Mouse (Mus musculus): Measurements from ENCODE around the gene Snrnp70. TPM values are rescaled to one million over a fixed set of nuclear protein-coding genes. Genes with fewer than 3 reads are reported as not detected.

Snrnp70 gene
- polyA plus RNA-seq, 1 experiment from 2014 or later: 85.3 TPM

- 0 out of 2 replicates have a peak overlapping the region, but pooled peaks have one; percentile 11 for H3K27ac ChIP-seq (ENCODE audit: low read length)
- H3K27me3 ChIP-seq (replicated peaks; ENCODE audit: insufficient read depth, low read length): no peaks in the 10 kb centered on the region
- H3K9ac ChIP-seq (replicated peaks; ENCODE audit: low read depth): no peak overlapping the region
- H3K9me3 ChIP-seq (ENCODE audit: low read length): no peaks in the 10 kb centered on the region
- ATAC-seq (peak; percentile 9), DNase-seq (ENCODE audit: low spot score) (peak; percentile 57)
- peak overlapping the region; percentile 87 for H3K4me2 ChIP-seq (replicated peaks; ENCODE audit: low read depth, low read length)
- TF ChIP-seq CTCF (IDR thresholded peaks at IDR 0.05) (no peak), EP300 (IDR thresholded peaks at IDR 0.05) (no peak)
- 2% methylated on average over 14 of the region's 14 CpGs for WGBS
- H3K4me3 ChIP-seq (ENCODE audit: low read depth, low read length): no peak overlapping the region
- no peaks in the 10 kb centered on the region for H3K36me3 ChIP-seq (ENCODE audit: insufficient read depth, low read length)
- H3K4me1 ChIP-seq (ENCODE audit: insufficient read depth, low read depth, low read length): peaks cover 14% of the 10 kb centered on the region; the same call in 1 of the 2 replicates
These were observed 57.2 kb downstream of the Snrnp70 start for GRCm38 (mm10) chr7:45338161-45338911.

- no peaks in the 10 kb centered on the region for H3K9me3 ChIP-seq (ENCODE audit: low read length)
- no peak overlapping the region for H3K4me2 ChIP-seq (replicated peaks; ENCODE audit: low read depth, low read length)
- no peak for ATAC-seq
- no peaks in the 10 kb centered on the region for H3K36me3 ChIP-seq (ENCODE audit: insufficient read depth, low read length)
- 17% methylated on average over 4 of the region's 4 CpGs for WGBS
- H3K9ac ChIP-seq (replicated peaks; ENCODE audit: low read depth): no peak overlapping the region
- no peaks in the 10 kb centered on the region for H3K27me3 ChIP-seq (replicated peaks; ENCODE audit: insufficient read depth, low read length)
- H3K27ac ChIP-seq (ENCODE audit: low read length): no peak overlapping the region
- H3K4me1 ChIP-seq (ENCODE audit: insufficient read depth, low read depth, low read length): peaks cover 14% of the 10 kb centered on the region; the same call in 1 of the 2 replicates
- no peak for DNase-seq (ENCODE audit: low spot score)
- TF ChIP-seq EP300 (IDR thresholded peaks at IDR 0.05) (no peak), CTCF (IDR thresholded peaks at IDR 0.05) (no peak)
- H3K4me3 ChIP-seq (ENCODE audit: low read depth, low read length): no peak overlapping the region
These were observed 58.1 kb downstream of the Snrnp70 start for GRCm38 (mm10) chr7:45337469-45337868.

- H3K4me3 ChIP-seq (ENCODE audit: low read depth, low read length): no peak overlapping the region
- H3K36me3 ChIP-seq (ENCODE audit: insufficient read depth, low read length): no peaks in the 10 kb centered on the region
- no peak for ATAC-seq
- H3K9ac ChIP-seq (replicated peaks; ENCODE audit: low read depth): no peak overlapping the region
- DNase-seq (ENCODE audit: low spot score): no peak
- WGBS: 85% methylated on average over 4 of the region's 4 CpGs
- peaks cover 18% of the 10 kb centered on the region; the same call in 1 of the 2 replicates for H3K4me1 ChIP-seq (ENCODE audit: insufficient read depth, low read depth, low read length)
- no peaks in the 10 kb centered on the region for H3K9me3 ChIP-seq (ENCODE audit: low read length)
- H3K27me3 ChIP-seq (replicated peaks; ENCODE audit: insufficient read depth, low read length): no peaks in the 10 kb centered on the region
- no peak overlapping the region for H3K4me2 ChIP-seq (replicated peaks; ENCODE audit: low read depth, low read length)
- no peak for TF ChIP-seq EP300 (IDR thresholded peaks at IDR 0.05)
- TF ChIP-seq CTCF (IDR thresholded peaks at IDR 0.05): no peak
- H3K27ac ChIP-seq (ENCODE audit: low read length): no peak overlapping the region
These were observed 59.2 kb downstream of the Snrnp70 start for GRCm38 (mm10) chr7:45336319-45336718.

- no peaks in the 10 kb centered on the region for H3K36me3 ChIP-seq (ENCODE audit: insufficient read depth, low read length)
- no peaks in the 10 kb centered on the region for H3K27me3 ChIP-seq (replicated peaks; ENCODE audit: insufficient read depth, low read length)
- H3K4me2 ChIP-seq (replicated peaks; ENCODE audit: low read depth, low read length): peak within 1 kb of the TSS; percentile 78; the same call in 1 of the 2 replicates
- no peaks in the 10 kb centered on the region for H3K9me3 ChIP-seq (ENCODE audit: low read length)
- H3K4me1 ChIP-seq (ENCODE audit: insufficient read depth, low read depth, low read length): peaks cover 8% of the 10 kb centered on the region; the same call in 1 of the 2 replicates
- TF ChIP-seq CTCF (IDR thresholded peaks at IDR 0.05) (no peak), EP300 (IDR thresholded peaks at IDR 0.05) (no peak)
- no peak within 1 kb of the TSS for H3K4me3 ChIP-seq (ENCODE audit: low read depth, low read length)
- H3K9ac ChIP-seq (replicated peaks; ENCODE audit: low read depth): no peak within 1 kb of the TSS
- no peak for ATAC-seq
- 26% methylated on average over 5 of the region's 5 CpGs for WGBS
- DNase-seq (ENCODE audit: low spot score): peak; percentile 22
- no peak within 1 kb of the TSS for H3K27ac ChIP-seq (ENCODE audit: low read length)
These were observed 60.5 kb downstream of the Snrnp70 start, which contains the start of gene Hrc for GRCm38 (mm10) chr7:45335056-45335455. Gene Hrc, plus strand, starts transcription at chr7:45335290.

- Histone ChIP-seq H3K27ac (ENCODE audit: low read length) (no peak overlapping the region), H3K36me3 (ENCODE audit: insufficient read depth, low read length) (no peaks in the 10 kb centered on the region), H3K4me3 (ENCODE audit: low read depth, low read length) (no peak overlapping the region), H3K9me3 (ENCODE audit: low read length) (no peaks in the 10 kb centered on the region), H3K4me1 (ENCODE audit: insufficient read depth, low read depth, low read length) (peaks cover 4% of the 10 kb centered on the region; the same call in 1 of the 2 replicates), H3K4me2 (replicated peaks; ENCODE audit: low read depth, low read length) (no peak overlapping the region), H3K27me3 (replicated peaks; ENCODE audit: insufficient read depth, low read length) (no peaks in the 10 kb centered on the region), H3K9ac (replicated peaks; ENCODE audit: low read depth) (no peak overlapping the region)
- DNase-seq (ENCODE audit: low spot score): no peak
- ATAC-seq: no peak
- TF ChIP-seq EP300 (IDR thresholded peaks at IDR 0.05) (no peak), CTCF (IDR thresholded peaks at IDR 0.05) (no peak)
- WGBS: 26% methylated on average over 3 of the region's 3 CpGs
These were observed 60.9 kb downstream of the Snrnp70 start for GRCm38 (mm10) chr7:45334605-45335004.

- peak; percentile 90 for ATAC-seq
- Histone ChIP-seq H3K4me2 (replicated peaks; ENCODE audit: low read depth, low read length) (peak within 1 kb of the TSS; percentile 78), H3K4me1 (ENCODE audit: insufficient read depth, low read depth, low read length) (0 out of 2 replicates have a peak, but pooled peaks cover 4% of the 10 kb centered on the region), H3K36me3 (ENCODE audit: insufficient read depth, low read length) (peaks cover 3% of the 10 kb centered on the region; the same call in 1 of the 2 replicates), H3K27ac (ENCODE audit: low read length) (peak within 1 kb of the TSS; percentile 91), H3K4me3 (ENCODE audit: low read depth, low read length) (peak within 1 kb of the TSS; percentile 71), H3K9ac (replicated peaks; ENCODE audit: low read depth) (peak within 1 kb of the TSS; percentile 41), H3K27me3 (replicated peaks; ENCODE audit: insufficient read depth, low read length) (no peaks in the 10 kb centered on the region), H3K9me3 (ENCODE audit: low read length) (no peaks in the 10 kb centered on the region)
- under 1% methylated on average over 38 of the region's 38 CpGs for WGBS
- peak; percentile 94 for DNase-seq (ENCODE audit: low spot score)
- TF ChIP-seq EP300 (IDR thresholded peaks at IDR 0.05) (no peak; the same call in 1 of the 2 replicates), CTCF (IDR thresholded peaks at IDR 0.05) (no peak)
These were observed 62.0 kb downstream of the Snrnp70 start, which contains the start of gene Trpm4 for GRCm38 (mm10) chr7:45333431-45333982. Gene Trpm4, minus strand, starts transcription at chr7:45333780.

All from lung, postnatal 0 days (tissue).